Mouse (Mus musculus) macrophage (primary cell): ENCODE data around the gene Tmsb10. TPM values are rescaled to one million over a fixed set of nuclear protein-coding genes. Genes with fewer than 3 reads are reported as not detected.

Experiments used
- H3K27ac ChIP-seq: fragments of 350-480 bp; formaldehyde crosslinking; 2 replicates; pipeline ENCODE4 v1.9.0; 2021
- H3K36me3 ChIP-seq: fragments of 350-480 bp; formaldehyde crosslinking; 2 replicates; pipeline ENCODE4 v1.9.0; 2021; ENCODE audit errors: inconsistent target
- H3K4me3 ChIP-seq: fragments of 350-480 bp; formaldehyde crosslinking; 2 replicates; pipeline ENCODE4 v1.9.0; 2021; ENCODE audit errors: inconsistent target
- H3K79me2 ChIP-seq: fragments of 350-480 bp; formaldehyde crosslinking; 2 replicates; pipeline ENCODE4 v1.9.0; 2021; ENCODE audit errors: inconsistent target
- WGBS: methylation state at CpG from one replicate; pipeline ENCODE4 v1.1.7; 2026; ENCODE audit warnings: inconsistent platforms; ENCODE audit not compliant: missing documents; 5-methylcytosine and 5-hydroxymethylcytosine counted together
- polyA plus RNA-seq: library from polyadenylated mRNA; stranded (reverse); fragments of 250-400 nt; gene quantifications from 3 replicates; pipeline ENCODE4 v1.2.4, GENCODE M21; 2018; ENCODE audit warnings: inconsistent platforms

Tmsb10 gene
- polyA plus RNA-seq, 1 experiment from 2014 or later: 2,086 TPM

DNA sequence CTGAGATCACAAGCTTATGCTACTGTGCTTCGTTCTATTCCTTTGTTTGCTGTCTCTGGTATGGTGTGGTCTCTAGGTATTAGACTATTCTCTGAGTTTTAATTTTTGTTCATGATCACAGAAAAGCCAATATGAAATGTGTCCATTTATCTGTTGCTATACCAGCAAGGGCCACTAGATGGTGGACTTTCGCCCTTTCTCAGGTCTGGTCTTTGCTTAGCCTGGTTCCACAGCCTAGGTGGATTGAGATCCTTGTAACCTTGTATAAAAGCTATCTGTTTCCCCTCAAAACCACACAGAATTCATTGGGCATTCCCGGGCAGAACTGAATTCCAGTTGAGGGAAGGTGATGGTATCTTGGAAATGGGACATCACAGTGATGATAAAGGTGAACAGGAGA lies 18.1 kb downstream of the Tmsb10 start:
- H3K27ac ChIP-seq: no peak overlapping the region
- no peaks in the 10 kb centered on the region for H3K36me3 ChIP-seq
- H3K4me3 ChIP-seq: no peak overlapping the region
- 18% methylated on average over 3 of the region's 3 CpGs for WGBS
- H3K79me2 ChIP-seq: no peaks in the 10 kb centered on the region

DNA sequence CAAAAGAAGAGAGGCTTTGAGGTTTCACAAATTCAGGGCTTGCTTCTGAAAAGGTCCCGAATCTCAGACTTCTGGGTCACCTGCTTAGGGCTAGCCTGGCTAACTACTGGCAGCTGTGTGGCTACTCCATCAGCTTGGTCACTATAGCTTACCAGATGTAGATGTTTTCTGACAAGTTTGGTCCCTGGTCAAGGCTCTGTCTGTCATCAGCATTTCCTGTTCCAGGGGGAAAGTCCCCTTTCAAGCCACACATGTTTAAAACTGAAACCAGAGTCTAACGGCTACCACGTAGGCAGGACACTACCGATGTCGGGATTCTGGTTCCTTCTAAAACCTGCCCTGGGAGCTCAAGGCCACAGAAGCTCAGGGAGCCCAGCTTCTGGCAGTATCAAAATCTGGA lies 20.7 kb downstream of the Tmsb10 start:
- 1% methylated on average over 5 of the region's 5 CpGs for WGBS
- peak overlapping the region; percentile 5 for H3K27ac ChIP-seq
- no peaks in the 10 kb centered on the region for H3K79me2 ChIP-seq
- no peaks in the 10 kb centered on the region for H3K36me3 ChIP-seq
- 0 out of 2 replicates have a peak overlapping the region, but pooled peaks have one; percentile 1 for H3K4me3 ChIP-seq

DNA sequence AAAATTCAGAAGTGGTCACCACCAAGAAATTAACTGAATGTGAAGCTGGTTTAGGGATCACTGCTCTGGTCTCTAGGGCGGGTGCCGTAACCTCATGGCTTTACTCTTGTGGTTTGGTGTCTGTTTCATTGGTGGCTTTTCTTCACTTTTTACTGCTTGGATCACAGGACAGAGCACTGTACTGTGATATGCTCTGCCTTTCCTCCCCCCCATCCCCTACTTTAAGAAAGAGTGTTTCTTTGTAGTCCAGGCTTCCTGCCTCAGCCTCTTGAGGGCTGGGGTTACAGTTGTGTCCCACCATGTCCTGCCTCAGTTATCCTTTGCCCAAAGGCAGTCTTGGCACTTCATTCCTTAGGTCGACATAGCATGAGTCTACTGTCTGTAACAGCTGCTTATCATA lies 21.1 kb downstream of the Tmsb10 start:
- no peaks in the 10 kb centered on the region for H3K36me3 ChIP-seq
- H3K27ac ChIP-seq: peak overlapping the region; percentile 5
- no peak overlapping the region for H3K4me3 ChIP-seq
- 49% methylated on average over 3 of the region's 3 CpGs for WGBS
- H3K79me2 ChIP-seq: no peaks in the 10 kb centered on the region

DNA sequence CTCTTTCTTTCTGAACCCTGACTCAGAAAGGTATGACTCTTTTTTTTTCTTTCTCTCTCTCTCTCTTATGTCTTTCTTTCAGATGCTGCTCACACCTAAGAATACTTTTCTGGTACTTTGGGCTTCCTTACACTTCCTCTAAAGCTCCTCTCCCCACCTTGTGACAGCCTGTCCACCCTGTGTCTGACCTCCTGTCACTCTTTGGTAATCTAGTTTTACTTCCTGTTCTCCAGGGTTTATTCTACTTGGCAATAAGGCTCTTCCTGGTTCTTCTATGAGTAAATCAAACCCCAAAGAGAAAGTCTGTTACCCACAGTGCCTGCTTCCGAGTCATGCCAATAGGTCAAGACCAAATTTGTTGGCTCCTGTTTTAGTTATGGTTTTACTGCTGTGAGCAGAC lies 25.6 kb downstream of the Tmsb10 start:
- WGBS: 21% methylated on average over 1 of the region's 1 CpGs
- H3K4me3 ChIP-seq: no peak overlapping the region
- H3K27ac ChIP-seq: peak overlapping the region; percentile 31
- no peaks in the 10 kb centered on the region for H3K79me2 ChIP-seq
- H3K36me3 ChIP-seq: no peaks in the 10 kb centered on the region

DNA sequence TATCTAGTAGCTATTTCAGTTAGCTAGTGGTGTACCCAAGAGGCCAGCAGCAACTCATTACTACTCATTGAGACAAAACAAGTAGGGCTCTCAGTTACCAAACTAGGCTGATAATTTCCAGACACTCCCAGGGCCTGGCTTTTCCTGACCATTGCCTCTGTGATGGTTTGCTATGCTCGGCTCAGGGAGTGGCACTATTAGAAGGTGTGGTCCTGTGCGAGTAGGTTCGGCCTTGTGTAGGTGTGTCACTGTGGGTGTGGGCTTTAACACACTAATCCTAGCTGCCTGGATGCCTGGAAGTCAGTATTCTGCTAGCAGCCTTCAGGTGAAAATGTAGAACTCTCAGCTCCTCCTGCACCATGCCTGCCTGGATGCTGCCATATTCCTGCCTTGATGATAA lies 27.0 kb downstream of the Tmsb10 start:
- 89% methylated on average over 3 of the region's 3 CpGs for WGBS
- Histone ChIP-seq H3K4me3 (no peak overlapping the region), H3K79me2 (no peaks in the 10 kb centered on the region), H3K36me3 (no peaks in the 10 kb centered on the region), H3K27ac (no peak overlapping the region)

DNA sequence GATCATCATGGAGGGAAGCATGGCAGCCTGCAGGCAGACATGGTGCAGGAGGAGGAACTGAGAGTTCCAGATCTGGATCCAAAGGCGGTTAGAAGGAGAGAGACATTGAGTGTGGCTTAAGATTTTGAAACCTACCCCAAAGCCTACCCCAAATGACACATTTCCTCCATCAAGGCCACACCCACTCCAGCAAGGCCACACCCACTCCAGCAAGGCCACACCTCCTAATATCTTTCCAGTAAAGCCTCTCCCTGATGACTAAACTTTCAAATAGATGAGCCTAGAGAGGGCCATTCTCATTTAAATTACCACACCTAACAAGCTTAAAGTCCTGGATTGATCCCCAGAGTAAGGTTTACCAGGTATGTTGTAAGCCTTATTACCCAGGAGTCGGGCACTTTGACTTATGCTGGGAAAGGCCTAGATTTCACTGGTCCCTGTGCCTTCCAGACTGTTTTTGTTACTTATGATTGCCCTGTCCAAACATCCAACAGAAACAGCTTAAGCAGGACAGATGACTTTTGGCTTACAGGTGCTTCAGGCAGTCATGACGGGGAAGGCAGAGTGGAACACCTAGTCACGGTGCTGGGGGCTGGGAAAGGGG lies 28.7 kb downstream of the Tmsb10 start:
- Histone ChIP-seq H3K27ac (no peak overlapping the region), H3K4me3 (no peak overlapping the region), H3K36me3 (no peaks in the 10 kb centered on the region), H3K79me2 (no peaks in the 10 kb centered on the region)
- 77% methylated on average over 4 of the region's 4 CpGs for WGBS

DNA sequence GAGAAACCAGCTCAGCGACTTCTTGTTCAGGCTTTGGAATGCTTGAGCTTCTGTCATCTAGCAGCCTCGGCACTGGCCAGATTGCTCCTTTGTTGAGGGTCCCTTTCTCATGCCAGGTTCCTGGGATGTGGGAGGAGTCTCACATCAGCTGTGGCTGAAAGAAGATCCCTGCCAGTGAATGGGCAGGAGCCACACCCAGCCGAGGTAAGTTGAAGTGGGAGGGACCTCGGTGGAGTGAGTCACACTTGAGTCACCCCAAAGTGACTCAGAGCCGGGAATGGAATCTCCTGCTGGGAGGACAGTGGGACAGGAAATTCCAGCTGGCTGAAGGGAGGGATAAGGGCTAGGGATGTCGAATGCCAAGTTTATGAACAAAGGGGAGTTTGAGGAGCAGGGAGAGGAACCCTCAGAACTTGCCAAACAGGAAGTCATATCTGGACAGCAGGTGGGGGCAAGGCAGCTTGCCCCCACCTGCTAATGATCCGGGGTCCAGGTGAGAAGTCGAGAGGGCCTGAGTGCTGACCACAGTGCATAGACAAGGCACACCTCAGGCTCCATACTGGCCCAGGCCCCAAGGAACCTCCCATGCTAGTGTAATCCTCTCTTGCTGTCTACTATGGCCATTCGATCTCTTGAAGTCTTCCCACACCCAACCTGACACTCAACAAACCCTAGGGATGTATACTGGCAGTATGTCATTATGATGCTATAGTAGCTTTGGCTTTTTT lies 31.6 kb downstream of the Tmsb10 start:
- H3K36me3 ChIP-seq: no peaks in the 10 kb centered on the region
- 60% methylated on average over 9 of the region's 9 CpGs for WGBS
- no peak overlapping the region for H3K4me3 ChIP-seq
- H3K27ac ChIP-seq: no peak overlapping the region
- H3K79me2 ChIP-seq: no peaks in the 10 kb centered on the region

DNA sequence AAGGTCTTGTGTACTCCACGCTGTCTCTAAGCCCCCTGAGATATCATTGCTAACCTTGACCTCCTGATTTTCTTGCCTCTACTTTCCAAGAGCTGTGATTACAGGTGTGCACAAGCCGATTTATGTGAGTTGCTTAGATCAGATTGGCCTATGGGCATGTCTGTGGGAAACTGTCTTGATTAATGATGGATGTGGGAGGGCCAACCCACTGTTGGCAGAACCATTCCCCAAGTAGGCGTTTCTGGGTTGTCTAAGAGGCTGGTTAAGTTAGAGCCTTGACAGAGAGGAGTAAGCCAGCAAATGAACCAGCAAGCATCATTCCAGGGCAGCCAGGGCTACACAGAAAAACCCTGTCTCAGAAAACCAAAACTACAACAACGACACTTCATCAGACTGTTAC lies 32.5 kb downstream of the Tmsb10 start:
- 95% methylated on average over 4 of the region's 4 CpGs for WGBS
- Histone ChIP-seq H3K4me3 (no peak overlapping the region), H3K36me3 (no peaks in the 10 kb centered on the region)

DNA sequence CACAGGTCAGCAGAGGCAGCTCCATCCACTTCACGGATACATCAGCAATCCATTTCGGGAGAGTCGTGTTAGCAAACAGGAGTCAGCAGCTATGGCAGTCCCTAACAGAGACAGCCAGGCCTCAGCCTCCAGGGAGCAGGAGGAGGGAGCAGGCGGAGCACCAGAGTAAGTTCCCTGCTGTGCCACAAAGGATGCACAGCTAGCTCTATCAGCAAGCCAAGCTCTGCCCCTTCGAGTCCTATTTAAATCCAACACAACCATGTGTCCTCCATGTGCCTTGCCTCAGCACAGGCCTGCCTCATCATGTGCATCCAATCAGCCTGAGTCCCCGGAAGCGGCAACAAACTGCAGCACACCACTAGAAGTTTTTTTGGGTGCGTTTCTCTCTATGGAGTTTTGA lies 35.2 kb downstream of the Tmsb10 start:
- H3K36me3 ChIP-seq: no peaks in the 10 kb centered on the region
- WGBS: 96% methylated on average over 8 of the region's 8 CpGs
- H3K27ac ChIP-seq: no peak overlapping the region
- no peaks in the 10 kb centered on the region for H3K79me2 ChIP-seq
- H3K4me3 ChIP-seq: no peak overlapping the region

More for the DNA sequence above, 32.5 kb downstream of the Tmsb10 start:
- Histone ChIP-seq H3K79me2 (no peaks in the 10 kb centered on the region), H3K27ac (no peak overlapping the region)

DNA sequence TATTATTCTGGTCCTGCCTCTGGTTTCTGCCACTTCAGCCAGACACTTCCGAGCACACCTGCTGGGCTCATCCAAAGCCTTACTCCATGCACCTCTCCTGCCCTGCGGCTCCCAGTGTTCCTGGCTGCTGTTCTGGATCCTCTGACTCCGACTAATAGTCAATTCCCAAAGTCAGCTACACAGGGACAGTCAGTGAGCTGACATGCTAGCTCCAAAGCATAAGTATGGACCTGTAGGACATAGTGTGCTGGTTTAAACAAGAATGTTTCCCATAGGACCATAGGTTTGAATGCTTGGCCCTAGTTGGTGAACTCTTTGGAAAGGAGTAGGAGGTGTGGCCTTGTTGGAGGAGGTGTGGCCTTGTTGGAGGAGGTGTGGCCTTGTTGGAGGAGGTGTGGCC lies 37.5 kb downstream of the Tmsb10 start:
- H3K27ac ChIP-seq: no peak overlapping the region
- WGBS: 97% methylated on average over 3 of the region's 3 CpGs
- no peak overlapping the region for H3K4me3 ChIP-seq
- no peaks in the 10 kb centered on the region for H3K36me3 ChIP-seq
- H3K79me2 ChIP-seq: no peaks in the 10 kb centered on the region

DNA sequence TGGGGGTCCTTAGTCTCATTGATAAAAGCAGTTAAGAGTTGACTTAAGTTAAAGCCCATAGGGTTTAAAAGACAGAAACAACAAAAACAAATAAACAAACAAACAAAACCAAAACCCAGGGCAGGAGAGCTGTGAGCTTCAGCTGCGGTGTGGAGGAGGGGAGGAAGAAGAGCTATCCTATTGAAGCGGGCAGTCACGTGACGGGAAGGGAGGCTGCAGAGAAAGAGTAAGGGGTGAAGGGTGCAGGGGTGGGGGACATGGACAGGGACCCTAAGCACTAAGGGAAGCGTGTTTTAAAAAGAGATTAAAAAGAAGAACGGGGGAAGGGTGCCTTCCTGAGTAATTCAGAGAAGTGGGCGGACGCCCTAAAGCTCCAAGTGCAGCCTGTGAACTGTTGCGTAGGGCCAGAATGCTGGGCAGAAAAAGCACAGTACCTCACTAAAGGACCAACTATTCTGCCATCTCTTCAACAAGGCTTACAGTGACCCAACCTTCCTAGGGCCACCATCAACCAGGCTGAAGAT lies 40.0 kb downstream of the Tmsb10 start:
- no peaks in the 10 kb centered on the region for H3K79me2 ChIP-seq
- H3K4me3 ChIP-seq: no peak overlapping the region
- no peaks in the 10 kb centered on the region for H3K36me3 ChIP-seq
- no peak overlapping the region for H3K27ac ChIP-seq
- 87% methylated on average over 9 of the region's 9 CpGs for WGBS

DNA sequence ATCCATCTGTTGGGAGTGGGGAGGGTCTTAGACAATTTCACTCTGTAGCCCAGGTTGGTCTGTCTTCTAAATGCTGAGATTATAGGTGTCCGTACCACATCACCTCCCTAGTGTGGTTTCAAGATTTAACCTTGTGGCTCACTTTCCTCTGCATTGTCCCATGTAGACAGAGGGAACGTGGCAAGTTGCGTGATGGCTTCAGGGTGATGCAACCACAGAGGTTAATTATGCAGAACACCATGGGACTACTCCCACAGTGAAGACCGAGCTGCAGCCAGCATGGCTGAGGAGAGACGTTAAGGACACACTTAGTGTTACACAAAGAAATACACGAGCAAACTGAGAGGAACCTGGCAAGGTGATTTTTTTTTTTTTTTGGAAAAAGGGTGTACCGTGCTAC lies 42.2 kb downstream of the Tmsb10 start:
- Histone ChIP-seq H3K4me3 (no peak overlapping the region), H3K36me3 (no peaks in the 10 kb centered on the region), H3K27ac (no peak overlapping the region), H3K79me2 (no peaks in the 10 kb centered on the region)
- WGBS: 57% methylated on average over 6 of the region's 7 CpGs

DNA sequence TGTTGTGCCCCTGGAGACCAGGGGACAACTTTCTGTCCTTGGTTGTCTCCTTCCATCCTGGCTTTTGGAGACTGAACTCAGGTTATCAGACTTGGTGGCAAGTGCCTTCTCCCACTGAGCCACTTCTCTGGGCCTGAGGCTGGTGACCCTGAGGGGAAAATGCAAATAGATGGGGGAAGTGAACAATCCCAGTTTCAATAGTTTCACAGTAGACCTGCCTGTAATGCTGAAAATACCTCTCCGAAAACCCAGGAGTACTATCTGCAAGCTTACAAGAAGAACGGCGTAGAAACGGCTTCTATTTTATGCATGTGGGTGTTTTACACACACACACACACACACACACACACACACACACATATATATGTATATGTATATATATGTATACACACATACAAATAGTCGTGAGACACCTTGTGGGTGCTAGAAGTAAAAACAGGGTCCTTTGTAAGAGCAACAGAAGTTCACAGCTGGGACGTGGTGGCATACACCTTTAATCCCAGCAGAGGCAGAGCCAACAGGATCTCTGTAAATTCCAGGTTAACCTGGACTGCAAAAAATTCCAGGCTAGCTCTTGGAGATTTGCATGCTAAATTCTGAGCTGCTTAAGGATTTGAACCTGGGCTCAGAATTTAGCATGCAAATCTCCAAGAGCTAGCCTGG lies 44.3 kb downstream of the Tmsb10 start:
- 82% methylated on average over 6 of the region's 6 CpGs for WGBS
- no peak overlapping the region for H3K4me3 ChIP-seq
- no peaks in the 10 kb centered on the region for H3K79me2 ChIP-seq
- no peak overlapping the region for H3K27ac ChIP-seq
- H3K36me3 ChIP-seq: no peaks in the 10 kb centered on the region

DNA sequence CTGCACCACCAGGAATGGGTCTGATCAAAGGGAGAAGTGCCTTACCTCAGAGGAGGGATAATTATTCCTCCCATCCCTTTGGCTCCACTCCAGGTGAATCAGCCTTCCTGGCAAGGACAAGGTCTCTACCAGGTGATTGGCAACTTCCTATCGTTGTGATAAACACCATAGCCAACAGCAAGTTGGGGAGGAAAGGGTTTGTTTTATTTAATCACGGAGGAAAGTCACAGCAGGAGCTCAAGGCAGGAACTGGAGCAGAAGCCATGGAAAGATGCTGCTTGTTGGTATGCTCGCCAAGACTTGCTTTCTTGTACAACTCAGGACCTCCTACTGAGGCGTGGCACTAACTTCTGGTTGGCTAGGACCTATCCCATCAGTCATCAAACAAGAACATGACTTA lies 47.3 kb downstream of the Tmsb10 start:
- H3K36me3 ChIP-seq: no peaks in the 10 kb centered on the region

More for the DNA sequence above, 47.3 kb downstream of the Tmsb10 start:
- Histone ChIP-seq H3K27ac (no peak overlapping the region), H3K4me3 (no peak overlapping the region), H3K79me2 (no peaks in the 10 kb centered on the region)
- WGBS: 86% methylated on average over 4 of the region's 4 CpGs
